Mouse (Mus musculus) limb, embryonic 10.5 days (tissue): ENCODE results near the gene Desi2. TPM values are rescaled to one million over a fixed set of nuclear protein-coding genes. Genes with fewer than 3 reads are reported as not detected.
A peak's percentile ranks its signal among the peaks of the same experiment; 100 is the strongest.
"Not testable (repeated sequence)": the region's sequence is repeated elsewhere in the genome, so short reads cannot be mapped to it uniquely, and the experiment has no call there.

Source experiments
- DNase-seq: peaks from one replicate; pipeline ENCODE4 v3.0.0-alpha.2; 2017; ENCODE audit warnings: low spot score
- H3K27ac ChIP-seq: fragments of 300-500 bp; sonication (generic); 2 replicates; pipeline ENCODE4 v1.5.1; 2016; ENCODE audit warnings: mild to moderate bottlenecking
- H3K27me3 ChIP-seq: fragments of 300-500 bp; sonication (generic); 2 replicates; pipeline ENCODE4 v1.6.1; 2016; ENCODE audit warnings: low read depth, mild to moderate bottlenecking; ENCODE audit not compliant: poor library complexity, severe bottlenecking
- H3K36me3 ChIP-seq: fragments of 300-500 bp; sonication (generic); 2 replicates; pipeline ENCODE4 v1.6.1; 2016; ENCODE audit warnings: mild to moderate bottlenecking, moderate library complexity
- H3K4me1 ChIP-seq: fragments of 300-500 bp; sonication (generic); 2 replicates; pipeline ENCODE4 v1.6.1; 2016
- H3K4me3 ChIP-seq: fragments of 300-500 bp; sonication (generic); 2 replicates; pipeline ENCODE4 v1.5.1; 2016; ENCODE audit warnings: mild to moderate bottlenecking, moderate library complexity
- H3K9me3 ChIP-seq: fragments of 300-500 bp; sonication (generic); replicated peaks from 2 replicates; pipeline ENCODE4 v1.6.1; 2016; ENCODE audit warnings: mild to moderate bottlenecking
- WGBS: fragments of 180-500 bp; shearing (Covaris S2); methylation state at CpG from one replicate; pipeline ENCODE4 v1.1.7; 2016; 5-methylcytosine and 5-hydroxymethylcytosine counted together
- polyA plus RNA-seq: library from polyadenylated mRNA; unstranded; fragments of >200 nt; fragmentation: Nextera tagmentation; extraction: Ambion mirVana; gene quantifications from 2 replicates; pipeline ENCODE4 v1.2.1, GENCODE M21; 2016

Gene Desi2
- polyA plus RNA-seq = 14.2 and 14.5 TPM in 2 replicates

DNA sequence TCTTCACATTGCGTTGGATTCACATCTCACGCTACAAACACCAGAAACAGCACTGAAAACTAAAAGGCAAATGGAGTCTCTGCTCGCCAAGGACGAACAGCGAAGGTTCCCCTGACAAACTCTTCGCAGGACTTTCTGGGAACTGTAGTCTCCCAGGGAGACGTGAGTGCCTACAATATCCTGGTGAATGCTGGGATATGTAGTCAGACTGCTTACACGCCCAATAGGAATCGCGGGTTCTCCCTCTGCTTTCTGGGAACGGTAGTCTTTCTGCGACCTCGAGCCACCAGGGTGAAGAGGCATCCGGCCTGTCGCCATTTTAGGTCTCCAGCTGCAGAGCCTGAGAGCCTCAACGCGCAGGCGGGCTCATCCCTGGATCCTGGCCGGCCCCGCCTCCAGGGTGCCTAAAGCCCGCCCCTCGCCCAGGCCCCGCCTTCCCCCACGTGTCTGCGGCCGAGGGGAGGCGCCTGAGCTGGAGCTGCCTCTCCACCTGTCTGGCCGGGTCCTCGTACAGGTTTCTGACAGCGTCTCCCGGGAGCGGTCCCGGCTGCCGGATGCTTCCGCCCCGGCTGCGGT lies at the start of gene Desi2:
TSS of gene Desi2 (plus strand) at position 202 of the 576 bp plus-strand sequence.
- under 1% methylated on average over 37 of the region's 37 CpGs for WGBS
- H3K27ac ChIP-seq = peak within 1 kb of the TSS; percentile 78

DNA sequence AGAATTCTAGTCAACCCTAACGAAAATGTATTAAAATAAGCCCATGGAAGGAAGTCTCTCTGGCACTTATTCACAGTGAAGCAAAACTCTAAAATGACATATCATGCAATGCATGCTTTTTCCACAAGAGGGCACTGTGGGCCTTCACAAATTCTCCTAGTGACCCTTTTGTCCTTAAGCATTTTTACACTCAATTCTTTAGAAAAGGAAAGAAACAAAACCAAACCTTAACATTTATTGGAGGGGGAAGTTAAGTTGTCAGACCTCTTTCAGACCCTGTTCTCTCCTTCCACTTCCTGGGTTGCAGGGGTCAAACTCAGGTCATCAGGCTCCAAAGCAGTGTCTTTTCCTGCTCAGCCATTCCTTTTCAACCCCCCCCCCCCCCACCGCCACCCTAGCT lies 40.7 kb upstream of the Desi2 start:
- DNase-seq, H3K4me3 ChIP-seq, H3K27me3 ChIP-seq, H3K9me3 ChIP-seq, H3K36me3 ChIP-seq, H3K4me1 ChIP-seq, H3K27ac ChIP-seq: not testable (repeated sequence)
- WGBS = 35% methylated on average over 2 of the region's 2 CpGs

More for the DNA sequence above, at the start of gene Desi2:
- peak; percentile 85 for DNase-seq
- peak within 1 kb of the TSS; percentile 60 for H3K4me3 ChIP-seq
- not testable (repeated sequence) for H3K27me3 ChIP-seq, H3K9me3 ChIP-seq, H3K36me3 ChIP-seq
- H3K4me1 ChIP-seq = peaks cover 13% of the 10 kb centered on the region

DNA sequence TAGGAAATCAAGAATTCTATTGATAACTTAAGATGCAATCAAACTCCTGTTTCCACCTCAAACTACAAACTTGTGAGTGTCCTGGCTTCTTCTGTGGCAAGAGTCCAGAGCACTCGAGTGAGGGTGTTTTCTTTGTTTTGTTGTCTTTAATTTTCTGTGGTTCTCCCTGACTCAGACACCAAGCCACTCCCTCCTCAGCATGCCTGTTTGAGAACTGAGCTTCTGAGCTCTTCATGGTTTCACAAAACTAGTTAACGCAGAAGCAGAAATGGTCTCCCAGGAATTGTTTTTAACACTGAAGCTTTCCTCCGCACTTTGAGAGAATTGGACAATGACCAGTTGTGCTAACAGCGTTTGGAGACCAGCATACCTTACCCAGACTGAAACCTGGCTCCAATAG lies 40.3 kb upstream of the Desi2 start:
- not testable (repeated sequence) for H3K9me3 ChIP-seq, H3K4me1 ChIP-seq, H3K36me3 ChIP-seq, H3K4me3 ChIP-seq, H3K27me3 ChIP-seq, DNase-seq
- 57% methylated on average over 4 of the region's 4 CpGs for WGBS
- peak overlapping the region; percentile 36; the same call in 1 of the 2 replicates for H3K27ac ChIP-seq

DNA sequence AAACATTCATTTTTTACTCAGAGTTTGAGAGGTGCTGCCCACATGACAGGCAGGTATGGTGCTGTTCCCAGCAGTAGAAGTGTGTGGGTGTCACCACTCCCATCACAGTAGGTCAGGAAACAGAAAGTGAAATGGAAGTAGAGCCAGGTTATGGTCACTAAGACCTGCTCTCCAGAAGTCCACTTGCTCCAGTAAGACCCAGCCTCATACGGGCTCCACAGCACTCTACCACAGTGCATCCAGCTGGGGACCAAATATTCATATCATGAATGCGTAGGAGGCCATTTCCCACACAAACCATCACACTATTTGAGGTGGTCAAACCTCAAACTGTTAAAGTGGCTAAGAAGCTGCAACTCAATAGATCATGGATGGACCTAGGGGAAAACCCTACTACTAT lies 5.0 kb upstream of the Desi2 start:
- H3K27me3 ChIP-seq = no peaks in the 10 kb centered on the region
- no peak for DNase-seq
- 98% methylated on average over 2 of the region's 2 CpGs for WGBS

DNA sequence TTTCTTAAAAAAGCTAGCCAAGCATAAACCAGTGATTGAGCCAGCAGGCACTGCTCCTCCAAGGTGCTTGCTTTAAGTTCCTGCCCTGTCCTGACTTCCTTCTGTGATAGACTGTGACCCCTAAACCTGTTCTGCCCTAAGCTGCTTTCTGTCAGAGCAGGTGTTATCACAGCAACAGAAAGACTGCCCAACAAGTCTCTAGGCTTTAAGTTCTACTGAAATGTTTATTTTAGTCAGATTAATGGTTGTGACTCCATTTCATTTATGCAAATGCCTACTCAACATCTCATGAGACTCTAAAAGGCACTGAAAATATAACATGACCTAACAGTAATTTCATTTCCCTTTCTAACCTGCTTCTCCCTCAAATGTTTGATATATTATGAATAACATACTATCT lies 1.6 kb upstream of the Desi2 start:
- H3K36me3 ChIP-seq = no peaks in the 10 kb centered on the region
- no peak overlapping the region for H3K4me3 ChIP-seq
- no peaks in the 10 kb centered on the region for H3K9me3 ChIP-seq
- no peak for DNase-seq
- H3K4me1 ChIP-seq = peaks cover 13% of the 10 kb centered on the region
- H3K27me3 ChIP-seq = no peaks in the 10 kb centered on the region
- H3K27ac ChIP-seq = no peak overlapping the region

More for the DNA sequence above, 5.0 kb upstream of the Desi2 start:
- Histone ChIP-seq H3K4me1 (peaks cover 3% of the 10 kb centered on the region; the same call in 1 of the 2 replicates), H3K4me3 (no peak overlapping the region), H3K36me3 (no peaks in the 10 kb centered on the region), H3K27ac (no peak overlapping the region), H3K9me3 (no peaks in the 10 kb centered on the region)

DNA sequence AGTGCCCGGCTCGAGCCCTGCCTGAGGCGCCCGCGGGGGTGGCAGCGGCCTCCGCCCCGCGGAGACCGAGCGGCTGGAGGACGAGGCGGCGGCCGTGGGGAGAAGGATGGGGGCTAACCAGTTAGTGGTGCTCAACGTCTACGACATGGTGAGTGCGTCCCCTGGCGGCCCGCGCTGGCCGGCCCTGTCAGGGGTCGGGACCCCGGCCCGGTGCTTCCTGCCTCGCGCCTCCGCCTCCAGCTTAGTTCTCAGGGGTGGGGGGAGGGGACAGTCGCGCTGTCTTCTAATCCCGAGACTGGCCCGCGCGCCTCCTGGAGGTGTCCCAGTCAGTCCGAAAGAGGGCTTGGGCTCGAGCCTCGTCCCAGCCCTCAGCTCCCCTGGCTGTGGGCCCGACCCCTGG lies 593 bp downstream of the Desi2 start:
- Histone ChIP-seq H3K27ac (peak overlapping the region; percentile 78; the same call in 1 of the 2 replicates), H3K4me3 (peak overlapping the region; percentile 60), H3K4me1 (peaks cover 13% of the 10 kb centered on the region)
- not testable (repeated sequence) for H3K27me3 ChIP-seq, H3K9me3 ChIP-seq, H3K36me3 ChIP-seq
- peak; percentile 76 for DNase-seq
- WGBS = 1% methylated on average over 25 of the region's 38 CpGs

DNA sequence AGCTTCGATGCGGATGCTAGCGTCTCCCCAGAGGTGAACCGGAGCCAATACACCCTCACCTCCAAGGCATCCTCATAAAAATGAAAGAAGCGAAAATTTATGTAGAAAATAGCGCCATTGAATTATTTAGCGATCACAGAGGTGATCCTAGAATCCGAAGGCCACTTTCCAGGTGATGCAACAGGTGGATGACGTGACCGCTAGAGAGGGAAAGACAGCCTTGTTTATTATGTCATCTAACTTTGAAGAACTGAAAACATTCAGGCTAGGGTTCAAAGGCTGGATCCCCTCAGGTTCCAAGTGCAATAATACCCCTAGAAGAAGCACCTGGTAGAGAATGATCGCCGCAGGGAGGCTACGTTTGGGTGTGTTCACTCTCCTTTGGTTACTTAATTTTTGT lies 1.2 kb downstream of the Desi2 start:
- no peaks in the 10 kb centered on the region for H3K27me3 ChIP-seq
- H3K4me1 ChIP-seq = peaks cover 13% of the 10 kb centered on the region
- no peak for DNase-seq
- no peaks in the 10 kb centered on the region for H3K36me3 ChIP-seq
- WGBS = 11% methylated on average over 13 of the region's 13 CpGs
- peak overlapping the region; percentile 47 for H3K4me3 ChIP-seq
- H3K27ac ChIP-seq = no peak overlapping the region
- no peaks in the 10 kb centered on the region for H3K9me3 ChIP-seq

DNA sequence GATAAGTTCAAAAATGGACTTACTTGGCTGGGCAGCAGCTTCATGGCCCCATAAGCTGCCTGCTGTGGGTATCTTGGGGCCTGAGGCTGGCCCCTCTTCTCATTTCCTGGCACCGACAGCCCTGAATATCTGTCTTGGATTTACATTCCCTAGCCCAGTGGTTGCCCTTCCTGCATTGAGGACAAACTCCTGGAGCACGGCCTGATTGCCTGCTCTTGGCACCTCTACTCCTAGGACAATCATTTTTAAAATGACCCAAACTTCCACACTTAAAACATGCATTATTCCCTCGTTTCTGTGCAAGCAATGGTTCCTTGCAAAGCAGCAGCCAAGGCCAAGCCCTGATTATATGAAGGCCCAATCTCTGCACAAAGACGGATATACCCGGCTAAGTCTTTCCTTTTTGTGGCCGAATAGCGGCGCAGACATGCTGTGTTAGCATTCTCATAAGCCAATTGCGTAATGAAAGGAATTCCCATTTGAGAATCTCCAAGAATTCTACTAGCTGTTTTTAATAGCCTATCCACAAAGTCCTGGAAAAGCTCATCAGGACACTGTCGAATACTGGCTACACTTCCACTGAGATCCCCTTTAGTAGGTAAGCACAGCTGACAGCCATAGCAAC lies 18.6 kb downstream of the Desi2 start:
- WGBS = 96% methylated on average over 10 of the region's 10 CpGs
- Histone ChIP-seq H3K27me3 (no peaks in the 10 kb centered on the region), H3K9me3 (no peaks in the 10 kb centered on the region), H3K4me3 (no peak overlapping the region), H3K27ac (no peak overlapping the region), H3K36me3 (no peaks in the 10 kb centered on the region), H3K4me1 (no peaks in the 10 kb centered on the region)
- DNase-seq = no peak

DNA sequence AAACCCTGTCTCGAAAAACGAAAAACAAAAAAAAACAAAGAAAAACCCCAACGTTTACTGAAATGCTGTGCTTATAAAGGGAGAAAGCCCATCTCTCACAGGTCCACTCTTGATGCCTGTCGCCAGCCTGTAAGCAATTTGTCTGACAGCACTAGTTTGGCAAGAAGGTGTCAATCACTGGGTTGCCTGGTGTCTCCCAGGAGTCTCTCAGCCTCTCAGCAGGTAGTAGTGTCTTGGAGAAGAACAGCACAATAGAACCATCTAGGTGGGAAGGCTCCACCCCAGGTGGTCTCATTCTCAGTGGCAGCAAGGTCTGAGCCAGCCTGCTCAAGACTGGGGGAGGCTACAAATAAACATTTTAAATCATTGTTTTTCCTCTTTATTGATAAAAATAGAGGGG lies 20.6 kb downstream of the Desi2 start:
- H3K27ac ChIP-seq, DNase-seq, H3K4me3 ChIP-seq, H3K9me3 ChIP-seq, H3K4me1 ChIP-seq, H3K27me3 ChIP-seq, H3K36me3 ChIP-seq: not testable (repeated sequence)
- 80% methylated on average over 4 of the region's 4 CpGs for WGBS

DNA sequence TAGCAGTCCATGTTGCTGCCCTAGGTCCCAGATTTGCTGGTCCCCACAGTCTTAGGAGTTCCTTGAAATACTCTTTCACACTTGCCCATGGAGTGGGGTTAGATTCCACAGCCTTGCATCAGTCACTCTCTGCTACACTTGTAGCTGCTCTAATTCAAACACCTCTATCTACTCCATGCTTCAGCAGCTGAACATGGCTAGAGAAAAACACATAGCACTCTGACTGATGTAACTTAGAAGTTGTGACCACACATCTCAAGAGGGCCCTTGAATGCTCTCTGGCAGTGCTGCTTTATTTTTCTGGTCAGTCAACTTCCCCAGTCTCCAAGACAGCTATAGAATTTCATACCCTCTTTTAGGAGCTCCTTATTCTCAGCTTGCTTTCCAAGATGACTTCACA lies 22.7 kb downstream of the Desi2 start:
- no peak for DNase-seq
- no peaks in the 10 kb centered on the region for H3K4me1 ChIP-seq

DNA sequence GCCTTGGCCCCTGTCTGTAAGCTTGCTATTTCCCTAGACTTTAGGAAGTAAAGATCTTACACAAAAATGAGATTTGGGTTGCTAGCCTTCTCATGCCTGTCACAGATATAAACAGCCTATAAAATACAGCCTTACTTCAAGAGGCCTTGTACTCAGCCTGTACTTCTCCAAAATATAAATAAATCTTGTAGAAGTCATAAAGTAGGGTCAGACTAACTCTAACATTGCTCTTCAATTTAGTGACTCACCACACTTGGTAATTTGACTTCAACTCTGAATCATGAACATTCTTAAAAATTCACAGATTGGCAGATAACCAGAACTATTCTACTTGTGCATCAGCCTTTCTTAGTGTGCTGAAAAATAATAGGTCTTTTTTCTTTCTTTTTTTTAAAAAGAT lies 29.9 kb downstream of the Desi2 start:
- no peaks in the 10 kb centered on the region for H3K27me3 ChIP-seq
- no peaks in the 10 kb centered on the region for H3K36me3 ChIP-seq

More for the DNA sequence above, 22.7 kb downstream of the Desi2 start:
- no peaks in the 10 kb centered on the region for H3K9me3 ChIP-seq
- no peaks in the 10 kb centered on the region for H3K27me3 ChIP-seq
- no peak overlapping the region for H3K4me3 ChIP-seq
- no peak overlapping the region for H3K27ac ChIP-seq
- H3K36me3 ChIP-seq = no peaks in the 10 kb centered on the region

DNA sequence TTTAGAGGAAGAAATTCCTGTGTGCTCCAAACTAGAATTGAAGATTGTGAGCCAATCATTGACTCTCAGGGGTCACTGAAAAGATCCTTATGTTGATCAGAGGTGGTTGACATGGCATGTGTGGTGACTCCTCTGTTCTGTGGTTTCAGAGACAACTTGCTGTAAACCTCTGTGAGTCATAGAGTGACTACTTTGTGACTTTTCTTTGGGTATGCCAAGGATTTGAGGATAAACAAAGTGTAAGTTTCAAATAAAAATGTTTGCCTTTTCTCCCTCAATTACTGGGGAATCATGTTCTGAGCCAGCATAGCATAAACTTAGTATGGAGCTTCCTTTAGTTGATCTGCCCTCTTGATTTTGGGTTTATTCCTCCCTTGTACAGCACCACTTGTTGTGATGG lies 31.1 kb downstream of the Desi2 start:
- no peaks in the 10 kb centered on the region for H3K36me3 ChIP-seq
- H3K4me3 ChIP-seq = no peak overlapping the region
- DNase-seq = no peak
- H3K27ac ChIP-seq = no peak overlapping the region
- H3K27me3 ChIP-seq = no peaks in the 10 kb centered on the region
- no peaks in the 10 kb centered on the region for H3K4me1 ChIP-seq
- no peaks in the 10 kb centered on the region for H3K9me3 ChIP-seq

More for the DNA sequence above, 29.9 kb downstream of the Desi2 start:
- Histone ChIP-seq H3K4me1 (no peaks in the 10 kb centered on the region), H3K9me3 (no peaks in the 10 kb centered on the region), H3K4me3 (no peak overlapping the region), H3K27ac (no peak overlapping the region)
- DNase-seq = no peak

DNA sequence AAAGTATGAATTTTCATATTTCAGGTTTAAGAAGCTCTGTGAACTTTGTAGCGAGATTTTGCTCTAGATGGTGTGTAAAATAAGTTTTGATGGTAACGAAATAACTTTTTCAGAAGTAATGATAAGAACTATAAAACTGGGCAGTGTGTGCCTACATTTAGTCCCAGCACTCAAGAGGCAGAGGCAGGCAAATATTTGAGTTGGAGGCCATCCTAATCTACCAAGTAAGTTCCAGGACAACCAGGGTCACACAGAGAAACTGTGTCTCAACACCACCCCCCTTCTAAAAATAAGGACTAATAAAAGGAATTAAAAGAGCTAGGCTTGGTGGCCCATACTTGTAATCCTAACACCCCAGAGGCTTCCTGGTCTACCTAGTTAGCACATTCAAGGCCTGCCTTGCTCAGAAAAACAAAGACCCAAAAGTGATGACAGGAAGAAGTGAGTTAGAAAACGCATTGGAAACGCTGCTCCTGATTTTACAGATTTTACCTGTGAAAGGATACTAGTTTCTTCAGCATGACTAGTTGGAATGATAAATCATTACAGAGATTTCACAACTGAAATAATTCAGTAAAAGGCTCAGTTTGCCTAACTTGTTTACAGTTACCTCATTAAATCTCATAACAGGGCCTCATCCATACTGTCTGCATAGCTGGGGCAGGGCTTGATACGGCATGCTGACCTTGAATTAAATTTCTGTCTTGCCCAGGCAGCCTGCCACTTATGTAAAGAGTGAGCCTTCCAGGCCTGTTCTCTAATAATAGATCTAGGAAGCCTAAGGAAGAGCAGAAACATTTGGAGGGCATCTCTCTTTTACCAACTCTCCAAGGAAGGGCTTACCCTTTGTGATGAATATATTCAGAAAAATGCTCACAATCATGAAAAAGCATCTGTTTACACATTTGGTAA lies 32.2 kb downstream of the Desi2 start:
- H3K4me3 ChIP-seq = no peak overlapping the region
- 90% methylated on average over 5 of the region's 5 CpGs for WGBS
- H3K9me3 ChIP-seq = no peaks in the 10 kb centered on the region

More for the DNA sequence above, 32.2 kb downstream of the Desi2 start:
- H3K4me1 ChIP-seq = no peaks in the 10 kb centered on the region
- no peak overlapping the region for H3K27ac ChIP-seq
- no peaks in the 10 kb centered on the region for H3K27me3 ChIP-seq
- DNase-seq = no peak
- no peaks in the 10 kb centered on the region for H3K36me3 ChIP-seq
